Mouse (Mus musculus) G1E (cell line): ENCODE data around the gene Pitpna.

Source experiments
- CTCF ChIP-seq: IDR thresholded peaks from 2 replicates; pipeline ENCODE4 v1.5.1; 2012; ENCODE audit warnings: low read depth, low read length, inconsistent platforms, mixed read lengths
- GATA1 ChIP-seq: IDR thresholded peaks from 2 replicates; pipeline ENCODE4 v1.6.1; 2012; ENCODE audit warnings: borderline replicate concordance, low read length, inconsistent platforms, mixed read lengths
- POLR2AphosphoS5 ChIP-seq: IDR thresholded peaks from 2 replicates; pipeline ENCODE4 v1.6.1; 2012; ENCODE audit warnings: low read depth, low read length, inconsistent platforms; ENCODE audit not compliant: insufficient replicate concordance
- TAL1 ChIP-seq: conservative IDR thresholded peaks from 2 replicates; pipeline ENCODE4 v1.6.1; 2012; ENCODE audit warnings: low read depth, low read length, inconsistent platforms, mixed read lengths

- TF ChIP-seq GATA1 (no peak), CTCF (no peak), TAL1 (no peak), POLR2AphosphoS5 (no peak)
These were observed 26.9 kb downstream of the Pitpna start for GRCm38 (mm10) chr11:75614769-75615168.
